Mouse (Mus musculus): ENCODE measurements around the gene Pycr2. TPM values are rescaled to one million over a fixed set of nuclear protein-coding genes. Genes with fewer than 3 reads are reported as not detected.
"Not testable (repeated sequence)": the region's sequence is repeated elsewhere in the genome, so short reads cannot be mapped to it uniquely, and the experiment has no call there.

Gene Pycr2
- polyA plus RNA-seq, 1 experiment from 2014 or later = 73.2 TPM

GRCm38 (mm10) chr1:180933659-180934058 is 29.6 kb downstream of the Pycr2 start:
- no peak for ATAC-seq
- Histone ChIP-seq H3K36me3 (ENCODE audit: control insufficient read depth, insufficient read depth, low read length) (no peaks in the 10 kb centered on the region), H3K9ac (ENCODE audit: low read depth, low read length) (no peak overlapping the region), H3K4me3 (ENCODE audit: low read length) (no peak overlapping the region), H3K27ac (ENCODE audit: low read length) (no peak overlapping the region), H3K4me1 (ENCODE audit: control insufficient read depth, insufficient read depth, low read length) (peaks cover 3% of the 10 kb centered on the region; the same call in 1 of the 2 replicates), H3K27me3 (replicated peaks; ENCODE audit: control insufficient read depth, insufficient read depth, low read length) (peaks cover 8% of the 10 kb centered on the region; the same call in 1 of the 2 replicates), H3K9me3 (ENCODE audit: control insufficient read depth, low read length) (no peaks in the 10 kb centered on the region), H3K4me2 (ENCODE audit: low read depth, low read length) (no peak overlapping the region)
- 39% methylated on average over 6 of the region's 6 CpGs for WGBS

- H3K36me3 ChIP-seq (ENCODE audit: control insufficient read depth, insufficient read depth, low read length) = no peaks in the 10 kb centered on the region
- no peak within 1 kb of the TSS for H3K27ac ChIP-seq (ENCODE audit: low read length)
- H3K9me3 ChIP-seq (ENCODE audit: control insufficient read depth, low read length) = no peaks in the 10 kb centered on the region
- H3K27me3 ChIP-seq (replicated peaks; ENCODE audit: control insufficient read depth, insufficient read depth, low read length) = peaks cover 8% of the 10 kb centered on the region; the same call in 1 of the 2 replicates
- 34% methylated on average over 21 of the region's 21 CpGs for WGBS
- no peak for ATAC-seq
- H3K4me1 ChIP-seq (ENCODE audit: control insufficient read depth, insufficient read depth, low read length) = peaks cover 3% of the 10 kb centered on the region; the same call in 1 of the 2 replicates
- no peak within 1 kb of the TSS for H3K4me3 ChIP-seq (ENCODE audit: low read length)
- H3K4me2 ChIP-seq (ENCODE audit: low read depth, low read length) = no peak within 1 kb of the TSS
- H3K9ac ChIP-seq (ENCODE audit: low read depth, low read length) = no peak within 1 kb of the TSS; the same call in 1 of the 2 replicates
These were observed 30.6 kb downstream of the Pycr2 start, which contains the start of gene Lefty1 for GRCm38 (mm10) chr1:180934467-180935419. Gene Lefty1 (plus strand): TSS chr1:180935022.

GRCm38 (mm10) chr1:180936610-180937398 is 32.7 kb downstream of the Pycr2 start:
- peak overlapping the region; percentile 39 for H3K4me3 ChIP-seq (ENCODE audit: low read length)
- peak overlapping the region; percentile 60 for H3K4me2 ChIP-seq (ENCODE audit: low read depth, low read length)
- H3K4me1 ChIP-seq (ENCODE audit: control insufficient read depth, insufficient read depth, low read length) = peaks cover 13% of the 10 kb centered on the region
- not testable (repeated sequence) for H3K9me3 ChIP-seq (ENCODE audit: control insufficient read depth, low read length); H3K27ac ChIP-seq (ENCODE audit: low read length); H3K36me3 ChIP-seq (ENCODE audit: control insufficient read depth, insufficient read depth, low read length); H3K27me3 ChIP-seq (replicated peaks; ENCODE audit: control insufficient read depth, insufficient read depth, low read length)
- ATAC-seq = peak; percentile 93
- peak overlapping the region; percentile 49; the same call in 1 of the 2 replicates for H3K9ac ChIP-seq (ENCODE audit: low read depth, low read length)
- WGBS = 4% methylated on average over 38 of the region's 41 CpGs

- not testable (repeated sequence) for H3K9me3 ChIP-seq (ENCODE audit: control insufficient read depth, low read length); H3K27me3 ChIP-seq (replicated peaks; ENCODE audit: control insufficient read depth, insufficient read depth, low read length); H3K4me2 ChIP-seq (ENCODE audit: low read depth, low read length); H3K27ac ChIP-seq (ENCODE audit: low read length); H3K4me3 ChIP-seq (ENCODE audit: low read length); H3K36me3 ChIP-seq (ENCODE audit: control insufficient read depth, insufficient read depth, low read length); H3K9ac ChIP-seq (ENCODE audit: low read depth, low read length); ATAC-seq
- H3K4me1 ChIP-seq (ENCODE audit: control insufficient read depth, insufficient read depth, low read length) = peaks cover 13% of the 10 kb centered on the region
- WGBS = 52% methylated on average over 13 of the region's 13 CpGs
These were observed 33.5 kb downstream of the Pycr2 start for GRCm38 (mm10) chr1:180937631-180938030.

- not testable (repeated sequence) for H3K9ac ChIP-seq (ENCODE audit: low read depth, low read length); H3K36me3 ChIP-seq (ENCODE audit: control insufficient read depth, insufficient read depth, low read length); H3K9me3 ChIP-seq (ENCODE audit: control insufficient read depth, low read length); ATAC-seq; H3K4me2 ChIP-seq (ENCODE audit: low read depth, low read length); H3K27me3 ChIP-seq (replicated peaks; ENCODE audit: control insufficient read depth, insufficient read depth, low read length); H3K27ac ChIP-seq (ENCODE audit: low read length); H3K4me3 ChIP-seq (ENCODE audit: low read length)
- WGBS = 91% methylated on average over 2 of the region's 2 CpGs
- H3K4me1 ChIP-seq (ENCODE audit: control insufficient read depth, insufficient read depth, low read length) = peaks cover 23% of the 10 kb centered on the region
These were observed 34.7 kb downstream of the Pycr2 start for GRCm38 (mm10) chr1:180938781-180939180.

DNA sequence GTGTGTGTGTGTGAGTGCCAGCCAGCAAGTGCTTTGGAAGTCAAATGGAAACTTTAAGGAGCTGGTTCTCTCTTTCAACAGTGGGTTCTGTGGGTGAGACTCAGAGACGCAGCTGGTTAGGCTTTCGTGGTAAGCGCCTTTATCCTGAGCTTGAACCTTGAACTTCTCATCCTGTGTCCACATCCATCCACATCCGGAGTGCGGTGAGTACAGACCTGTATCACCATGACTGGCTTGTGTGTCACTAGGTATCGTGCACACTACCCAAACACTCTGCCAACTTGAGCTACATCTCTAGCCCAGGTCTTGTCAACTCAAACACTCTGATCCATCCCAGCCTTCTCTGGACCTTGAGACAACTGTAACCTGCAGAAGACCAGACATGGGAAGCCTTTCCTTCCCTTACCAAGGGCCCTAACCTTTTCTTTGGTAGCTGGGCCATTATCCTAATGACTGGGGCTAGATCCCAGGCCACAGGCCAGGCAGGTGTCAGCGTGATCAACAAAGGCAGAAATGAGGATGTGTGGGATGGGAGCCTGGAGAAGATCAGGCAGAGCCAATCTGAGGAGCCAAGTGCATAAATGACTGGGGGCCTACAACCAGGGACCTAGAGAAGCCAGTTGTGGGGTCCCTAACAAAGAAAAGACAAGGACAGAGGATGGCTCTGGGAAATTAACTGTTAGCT is 36.8 kb downstream of the Pycr2 start:
- Histone ChIP-seq H3K9ac (ENCODE audit: low read depth, low read length) (no peak overlapping the region), H3K27ac (ENCODE audit: low read length) (no peak overlapping the region), H3K36me3 (ENCODE audit: control insufficient read depth, insufficient read depth, low read length) (no peaks in the 10 kb centered on the region), H3K4me2 (ENCODE audit: low read depth, low read length) (peak overlapping the region; percentile 94), H3K4me3 (ENCODE audit: low read length) (peak overlapping the region; percentile 96), H3K27me3 (replicated peaks; ENCODE audit: control insufficient read depth, insufficient read depth, low read length) (0 out of 2 replicates have a peak, but pooled peaks cover 1% of the 10 kb centered on the region), H3K4me1 (ENCODE audit: control insufficient read depth, insufficient read depth, low read length) (peaks cover 43% of the 10 kb centered on the region), H3K9me3 (ENCODE audit: control insufficient read depth, low read length) (no peaks in the 10 kb centered on the region)
- ATAC-seq = no peak
- 85% methylated on average over 7 of the region's 7 CpGs for WGBS

GRCm38 (mm10) chr1:180941726-180942125 is 37.6 kb downstream of the Pycr2 start:
- H3K4me3 ChIP-seq (ENCODE audit: low read length) = peak overlapping the region; percentile 96
- peak overlapping the region; percentile 94 for H3K9ac ChIP-seq (ENCODE audit: low read depth, low read length)
- WGBS = 5% methylated on average over 18 of the region's 18 CpGs
- no peaks in the 10 kb centered on the region for H3K27me3 ChIP-seq (replicated peaks; ENCODE audit: control insufficient read depth, insufficient read depth, low read length)
- H3K4me2 ChIP-seq (ENCODE audit: low read depth, low read length) = peak overlapping the region; percentile 94
- H3K9me3 ChIP-seq (ENCODE audit: control insufficient read depth, low read length) = no peaks in the 10 kb centered on the region
- H3K36me3 ChIP-seq (ENCODE audit: control insufficient read depth, insufficient read depth, low read length) = no peaks in the 10 kb centered on the region
- H3K27ac ChIP-seq (ENCODE audit: low read length) = peak overlapping the region; percentile 87
- H3K4me1 ChIP-seq (ENCODE audit: control insufficient read depth, insufficient read depth, low read length) = peaks cover 51% of the 10 kb centered on the region
- ATAC-seq = peak; percentile 36

DNA sequence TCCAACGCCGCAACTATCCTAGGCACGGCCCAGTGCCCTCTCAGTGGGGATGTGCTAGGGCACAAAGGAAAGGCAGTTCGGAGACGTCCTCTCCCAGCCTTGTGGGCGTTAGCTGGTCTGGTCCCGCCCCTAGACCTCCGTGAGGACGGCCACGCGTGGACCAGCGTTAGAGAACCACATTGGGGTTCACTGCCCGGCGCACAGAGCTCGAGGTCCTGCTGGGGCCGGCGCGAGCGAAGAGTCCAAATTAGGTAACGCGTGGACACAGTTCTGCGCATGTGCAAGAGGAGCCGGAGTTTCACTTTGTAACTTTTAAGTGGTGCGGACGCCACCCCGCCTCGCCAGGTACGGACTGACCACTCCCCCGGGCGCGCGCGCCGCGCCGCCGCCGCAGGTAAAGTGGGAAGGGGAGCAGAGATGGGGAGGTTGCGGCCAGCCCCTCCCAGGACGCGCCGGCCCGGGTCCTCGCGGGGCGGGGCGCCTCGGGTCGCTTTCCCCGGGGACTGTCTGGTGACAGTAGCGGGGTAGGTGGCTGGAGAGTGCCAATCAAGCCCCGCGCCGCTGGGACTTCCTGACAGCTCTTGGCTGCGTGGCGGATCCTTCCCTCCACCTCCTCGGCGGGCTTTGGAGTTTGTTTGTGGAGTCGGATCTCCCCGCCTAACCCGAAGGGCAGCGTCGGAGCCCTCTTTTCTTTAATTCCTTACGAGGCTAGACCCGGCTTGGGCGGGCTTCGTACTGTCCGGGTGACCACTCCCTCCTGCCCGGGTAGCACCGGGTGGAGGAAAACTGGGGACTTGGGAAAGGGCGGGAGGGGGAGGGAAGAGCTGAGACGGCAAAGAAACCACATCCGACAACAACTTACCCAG is 38.3 kb downstream of the Pycr2 start, which contains the start of gene Tmem63a:
Gene Tmem63a, plus strand, starts transcription at position 179 of the 866 bp plus-strand sequence.
- Histone ChIP-seq H3K9me3 (ENCODE audit: control insufficient read depth, low read length) (no peaks in the 10 kb centered on the region), H3K27me3 (replicated peaks; ENCODE audit: control insufficient read depth, insufficient read depth, low read length) (no peaks in the 10 kb centered on the region), H3K4me1 (ENCODE audit: control insufficient read depth, insufficient read depth, low read length) (peaks cover 50% of the 10 kb centered on the region), H3K36me3 (ENCODE audit: control insufficient read depth, insufficient read depth, low read length) (no peaks in the 10 kb centered on the region), H3K9ac (ENCODE audit: low read depth, low read length) (peak within 1 kb of the TSS; percentile 94), H3K4me2 (ENCODE audit: low read depth, low read length) (peak within 1 kb of the TSS; percentile 94), H3K4me3 (ENCODE audit: low read length) (peak within 1 kb of the TSS; percentile 96), H3K27ac (ENCODE audit: low read length) (peak within 1 kb of the TSS; percentile 87)
- WGBS = under 1% methylated on average over 70 of the region's 73 CpGs
- peak; percentile 71 for ATAC-seq
